Mouse (Mus musculus): ENCODE results near the gene Gigyf1. TPM values are rescaled to one million over a fixed set of nuclear protein-coding genes. Genes with fewer than 3 reads are reported as not detected.

The Gigyf1 gene
- 10 to 100 TPM; 17.4 to 23.4 TPM for total RNA-seq (2021)
- long read RNA-seq, experiment 1, partial matches to known transcripts = 7 of 7 reads
- long read RNA-seq, experiment 1, other reads (novel, unspliced or antisense) = 0 of 7 reads
- long read RNA-seq, experiment 2, partial matches to known transcripts = 3 of 8 reads
- long read RNA-seq, experiment 2, other reads (novel, unspliced or antisense) = 5 of 8 reads

GRCm38 (mm10) chr5:137518436-137518835 is at the start of gene Gigyf1:
Gene Gigyf1 (plus strand): TSS chr5:137518548.
- no peak for DNase-seq
- intact Hi-C loops (cut with DNase I) = no loop called here

GRCm38 (mm10) chr5:137472252-137472904 is 46.0 kb upstream of the Gigyf1 start:
- intact Hi-C loops (cut with DNase I) = no loop called here
- no peak for DNase-seq

GRCm38 (mm10) chr5:137474351-137474750 is 44.0 kb upstream of the Gigyf1 start:
- no peak for DNase-seq
- intact Hi-C loops (cut with DNase I) = no loop called here

GRCm38 (mm10) chr5:137476964-137477363 is 41.4 kb upstream of the Gigyf1 start, which contains the start of gene Zan:
Gene Zan (minus strand): TSS chr5:137477064.
- intact Hi-C loops (cut with DNase I) = no loop called here
- no peak for DNase-seq

- intact Hi-C loops (cut with DNase I) = no loop called here
- DNase-seq = peak; percentile 57 to 74
Measured at GRCm38 (mm10) chr5:137481138-137481537, 37.2 kb upstream of the Gigyf1 start.

GRCm38 (mm10) chr5:137481897-137482296 is 36.5 kb upstream of the Gigyf1 start:
- DNase-seq = no peak
- intact Hi-C loops (cut with DNase I) = no loop called here

GRCm38 (mm10) chr5:137485071-137485850 is 33.1 kb upstream of the Gigyf1 start:
- intact Hi-C loops (cut with DNase I) = no loop called here
- no peak for DNase-seq

GRCm38 (mm10) chr5:137485851-137486155 is 32.5 kb upstream of the Gigyf1 start:
- intact Hi-C loops (cut with DNase I) = no loop called here
- DNase-seq = no peak

- intact Hi-C loops (cut with DNase I) = no loop called here
- DNase-seq = no peak
Measured at GRCm38 (mm10) chr5:137487616-137488015, 30.7 kb upstream of the Gigyf1 start.

- intact Hi-C loops (cut with DNase I) = no loop called here
- DNase-seq = peak; percentile 20 to 59
Measured at GRCm38 (mm10) chr5:137491559-137491958, 26.8 kb upstream of the Gigyf1 start.

- no peak for DNase-seq
- intact Hi-C loops (cut with DNase I) = no loop called here
Measured at GRCm38 (mm10) chr5:137493831-137494230, 24.5 kb upstream of the Gigyf1 start.

GRCm38 (mm10) chr5:137500186-137500585 is 18.2 kb upstream of the Gigyf1 start:
- intact Hi-C loops (cut with DNase I) = loop anchor here (5.0 to 10.0 kb wide), 2 partner anchors 188 to 255 kb away; partner anchors contain the start of gene Trip6
- DNase-seq = no peak

GRCm38 (mm10) chr5:137501709-137502666 is 16.4 kb upstream of the Gigyf1 start, which contains the start of gene Pop7:
Gene Pop7 (minus strand): TSS chr5:137502518.
- DNase-seq = peak; percentile 100
- intact Hi-C loops (cut with DNase I) = loop anchor here (5.0 to 10.0 kb wide), 2 partner anchors 190 to 253 kb away; partner anchors contain the start of gene Trip6

GRCm38 (mm10) chr5:137502667-137503110 is 15.7 kb upstream of the Gigyf1 start:
- DNase-seq = peak in 1 of 2 experiments; percentile 79
- intact Hi-C loops (cut with DNase I) = loop anchor here (5.0 to 10.0 kb wide), 2 partner anchors 190 to 252 kb away; partner anchors contain the start of gene Trip6

- no peak for DNase-seq
- intact Hi-C loops (cut with DNase I) = loop anchor here (5.0 to 10.0 kb wide), 2 partner anchors 192 to 251 kb away; partner anchors contain the start of gene Trip6
Measured at GRCm38 (mm10) chr5:137504041-137504440, 14.3 kb upstream of the Gigyf1 start.

- intact Hi-C loops (cut with DNase I) = no loop called here
- DNase-seq = peak; percentile 70 to 86
Measured at GRCm38 (mm10) chr5:137510014-137510501, 8.3 kb upstream of the Gigyf1 start.

GRCm38 (mm10) chr5:137510573-137511390 is 7.6 kb upstream of the Gigyf1 start:
- intact Hi-C loops (cut with DNase I) = no loop called here
- DNase-seq = no peak

GRCm38 (mm10) chr5:137511706-137512105 is 6.6 kb upstream of the Gigyf1 start:
- no peak for DNase-seq
- intact Hi-C loops (cut with DNase I) = no loop called here

Measured in gastrocnemius, postnatal 36 days (tissue).